Mouse (Mus musculus): ENCODE data around the gene Cyp4f18. TPM values are rescaled to one million over a fixed set of nuclear protein-coding genes. Genes with fewer than 3 reads are reported as not detected.

Cyp4f18 gene
- polyA plus RNA-seq (2015; fragmentation: Nextera tagmentation; extraction: Ambion mirVana) = 37.6 and 46.6 TPM in 2 replicates

GRCm38 (mm10) chr8:72009473-72009872, at the start of gene Cyp4f18:
Gene Cyp4f18 (minus strand): TSS chr8:72009626.

GRCm38 (mm10) chr8:72040918-72041317, 31.5 kb upstream of the Cyp4f18 start, which contains the start of gene Olfr372:
Gene Olfr372 (plus strand): TSS chr8:72041218.

GRCm38 (mm10) chr8:71950482-71951221, 58.8 kb downstream of the Cyp4f18 start, which contains the start of gene Zfp961:
Gene Zfp961 (plus strand): TSS chr8:71951038.

Other genes starting within 250 kb of the Cyp4f18 start
- gene Zfp709, start 127.6 kb downstream of the Cyp4f18 start, polyA plus RNA-seq (2015; fragmentation: Nextera tagmentation; extraction: Ambion mirVana) = 2.2 and 2.8 TPM in 2 replicates
- gene Zfp882, start 101.0 kb downstream of the Cyp4f18 start, polyA plus RNA-seq (2015; fragmentation: Nextera tagmentation; extraction: Ambion mirVana) = 1.0 and 1.6 TPM in 2 replicates
- 7.8 and 8.9 TPM in 2 replicates for gene Zfp617, start 101.0 kb downstream of the Cyp4f18 start, polyA plus RNA-seq (2015; fragmentation: Nextera tagmentation; extraction: Ambion mirVana)
- 10.0 and 10.7 TPM in 2 replicates for gene Zfp961, start 58.6 kb downstream of the Cyp4f18 start, polyA plus RNA-seq (2015; fragmentation: Nextera tagmentation; extraction: Ambion mirVana)
- gene Olfr372, start 31.6 kb upstream of the Cyp4f18 start, polyA plus RNA-seq (2015; fragmentation: Nextera tagmentation; extraction: Ambion mirVana) = 0.13 TPM in 1 of 2 replicates, not detected in the other
- gene Olfr373, start 73.6 kb upstream of the Cyp4f18 start, polyA plus RNA-seq (2015; fragmentation: Nextera tagmentation; extraction: Ambion mirVana) = 0.06 and 0.07 TPM in 2 replicates
- 0.04 TPM in 1 of 2 replicates, not detected in the other for gene Olfr374, start 97.4 kb upstream of the Cyp4f18 start, polyA plus RNA-seq (2015; fragmentation: Nextera tagmentation; extraction: Ambion mirVana)
- 196 and 211 TPM in 2 replicates for gene Tpm4, start 125.3 kb upstream of the Cyp4f18 start, polyA plus RNA-seq (2015; fragmentation: Nextera tagmentation; extraction: Ambion mirVana)
- 58.0 and 61.8 TPM in 2 replicates for gene Rab8a, start 151.6 kb upstream of the Cyp4f18 start, polyA plus RNA-seq (2015; fragmentation: Nextera tagmentation; extraction: Ambion mirVana)
- gene Hsh2d, start 180.0 kb upstream of the Cyp4f18 start, polyA plus RNA-seq (2015; fragmentation: Nextera tagmentation; extraction: Ambion mirVana) = 2.7 and 3.6 TPM in 2 replicates
- 0.26 and 0.39 TPM in 2 replicates for gene Cib3, start 203.2 kb upstream of the Cyp4f18 start, polyA plus RNA-seq (2015; fragmentation: Nextera tagmentation; extraction: Ambion mirVana)
- gene Gm11034, start 204.0 kb upstream of the Cyp4f18 start, polyA plus RNA-seq (2015; fragmentation: Nextera tagmentation; extraction: Ambion mirVana) = not detected in 2 replicates
- gene Fam32a, start 210.1 kb upstream of the Cyp4f18 start, polyA plus RNA-seq (2015; fragmentation: Nextera tagmentation; extraction: Ambion mirVana) = 52.6 and 55.1 TPM in 2 replicates
- gene Ap1m1, start 230.4 kb upstream of the Cyp4f18 start, polyA plus RNA-seq (2015; fragmentation: Nextera tagmentation; extraction: Ambion mirVana) = 68.3 and 74.6 TPM in 2 replicates